In the genomic region with DNA sequence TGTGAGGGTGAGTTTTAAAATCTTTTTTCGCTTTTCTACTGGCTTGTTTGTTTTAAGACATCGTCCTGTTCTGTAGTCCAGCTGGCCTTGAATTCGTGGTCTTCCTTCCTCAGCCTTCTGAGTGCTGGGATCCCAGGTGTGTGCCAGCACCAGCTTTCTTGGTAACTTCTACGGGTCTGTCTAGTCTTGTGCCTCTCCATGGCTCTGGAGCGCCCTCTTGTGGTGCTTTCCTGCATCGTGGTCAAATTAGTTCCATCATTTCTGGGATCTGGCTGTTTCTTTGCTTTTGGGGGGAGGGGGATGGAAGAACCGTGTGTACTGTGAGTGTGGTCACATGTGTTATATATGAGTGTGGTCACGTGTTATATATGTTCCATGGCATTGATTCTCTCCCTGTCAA, we compare ENCODE assay signal across 1 mouse cellular context.
TF ChIP-seq lines count a peak whose summit lies in the region.

No protein-coding gene starts in this region.

TF ChIP-seq in C2C12, 6 proteins besides CTCF, POLR2A, EP300 and RAD21 (continued from another document):
- TF ChIP-seq FOSL1 (IDR thresholded peaks at IDR 0.05; ENCODE audit: insufficient read depth, low read length, poor library complexity, severe bottlenecking): no peak
- TF ChIP-seq USF1 (IDR thresholded peaks at IDR 0.05; ENCODE audit: low read depth): no peak
- TF ChIP-seq MYOD1 (IDR thresholded peaks at IDR 0.05; ENCODE audit: control insufficient read depth, insufficient read length, low read depth): no peak
- TF ChIP-seq MAX (IDR thresholded peaks at IDR 0.05): no peak
